Mouse (Mus musculus) spleen, adult 2 months (tissue): ENCODE measurements around the gene Fam129c.

ENCODE experiments used
- CTCF ChIP-seq: fragments of 200-500 bp; IDR thresholded peaks from 2 replicates; pipeline ENCODE4 v1.5.1; 2011; ENCODE audit warnings: mild to moderate bottlenecking, inconsistent platforms; ENCODE audit not compliant: insufficient read depth, insufficient read length, insufficient replicate concordance; ENCODE audit errors: extremely low read depth
- POLR2A ChIP-seq: fragments of 200-500 bp; IDR thresholded peaks from 2 replicates; pipeline ENCODE4 v1.6.1; 2011; ENCODE audit warnings: low read depth, low read length, inconsistent platforms

DNA sequence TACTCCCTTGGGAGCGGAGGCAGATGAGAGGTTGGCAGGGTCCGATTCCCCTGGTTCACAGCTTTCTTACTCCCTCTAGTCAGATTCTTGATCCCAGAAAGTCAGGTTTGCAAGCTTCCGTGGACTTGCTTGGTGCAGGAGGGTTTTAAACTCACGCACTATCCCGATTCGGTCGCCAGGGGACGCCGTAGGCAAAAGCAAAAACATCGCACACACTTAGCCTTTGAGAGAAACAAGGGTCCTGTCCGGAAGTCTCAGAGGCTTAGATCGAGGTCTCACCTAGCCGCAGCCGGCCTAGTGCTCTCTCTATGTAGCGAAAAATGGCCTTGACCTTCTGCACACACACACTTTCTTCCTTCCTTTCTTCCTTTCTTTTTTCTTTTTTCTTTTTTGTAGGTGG, 36.0 kb upstream of the Fam129c start:
- TF ChIP-seq POLR2A (no peak), CTCF (peak; percentile 94; the same call in 1 of the 2 replicates)
